Mouse (Mus musculus): ENCODE results near the gene Scamp2.

DNA sequence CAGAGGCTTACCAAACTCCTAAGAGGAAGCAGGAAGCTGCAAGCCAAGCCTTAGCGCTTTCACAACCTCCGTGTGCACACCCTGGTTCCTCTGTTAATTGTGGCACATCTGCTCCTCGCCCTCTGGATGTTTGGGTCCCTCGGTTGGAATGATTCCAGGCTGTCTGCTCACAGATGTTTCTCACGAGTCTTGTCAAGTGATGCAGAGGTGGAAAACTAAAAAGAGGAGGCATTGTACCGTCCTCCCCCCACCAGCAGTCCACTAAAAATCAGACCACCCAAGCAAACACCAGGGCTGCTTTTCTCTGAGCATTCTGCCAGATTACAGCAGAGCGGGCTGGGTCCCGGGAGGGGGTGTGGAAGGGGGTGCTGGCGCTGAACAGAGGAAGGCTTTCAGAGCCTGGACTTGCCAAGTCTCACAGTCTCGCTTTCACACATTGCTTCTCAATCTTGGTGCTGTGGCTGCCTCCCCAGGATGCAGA is 5.0 kb downstream of the Scamp2 start:
- no peak for TF ChIP-seq EP300 (IDR thresholded peaks at IDR 0.05; ENCODE audit: insufficient read depth, low read depth, low read length)
- TF ChIP-seq POLR2A (IDR thresholded peaks at IDR 0.05; ENCODE audit: insufficient read depth, low read depth, low read length) = no peak
- no peak for TF ChIP-seq CTCF (IDR thresholded peaks at IDR 0.05)

Measured in heart, adult 2 months (tissue).